Mouse (Mus musculus) C2C12 (cell line): Measurements from ENCODE around the gene Zfyve28. TPM values are rescaled to one million over a fixed set of nuclear protein-coding genes. Genes with fewer than 3 reads are reported as not detected.

Source experiments
- H3K27me3 ChIP-seq: one replicate; pipeline ENCODE4 v1.6.1; 2011; ENCODE audit not compliant: control insufficient read depth, insufficient read depth, insufficient read length
- H3K36me3 ChIP-seq: one replicate; pipeline ENCODE4 v1.6.1; 2011; ENCODE audit not compliant: control insufficient read depth, insufficient read depth
- H3K4me3 ChIP-seq: one replicate; pipeline ENCODE4 v1.5.1; 2011; ENCODE audit warnings: mild to moderate bottlenecking, control low read depth; ENCODE audit not compliant: poor library complexity, insufficient read depth, severe bottlenecking
- H3K79me2 ChIP-seq: one replicate; pipeline ENCODE4 v1.6.1; 2011; ENCODE audit not compliant: control insufficient read depth, insufficient read depth
- H3K79me3 ChIP-seq: one replicate; pipeline ENCODE4 v1.6.1; 2011; ENCODE audit warnings: low read depth, control low read depth
- H3ac ChIP-seq: one replicate; pipeline ENCODE3; 2011; ENCODE audit warnings: low read depth; ENCODE audit not compliant: control insufficient read depth, insufficient read length
- CTCF ChIP-seq: IDR thresholded peaks from one replicate; pipeline ENCODE4 v1.5.1; 2011; ENCODE audit not compliant: control insufficient read depth, insufficient read depth, insufficient read length
- MYOD1 ChIP-seq: IDR thresholded peaks from one replicate; pipeline ENCODE4 v1.6.1; 2011; ENCODE audit warnings: low read depth; ENCODE audit not compliant: control insufficient read depth, insufficient read length
- MYOG ChIP-seq: IDR thresholded peaks from one replicate; pipeline ENCODE4 v1.6.1; 2011; ENCODE audit not compliant: control insufficient read depth, insufficient read length; ENCODE audit errors: extremely low read depth
- USF1 ChIP-seq: IDR thresholded peaks from one replicate; pipeline ENCODE4 v1.6.1; 2011; ENCODE audit warnings: low read depth, mild to moderate bottlenecking, control low read depth, moderate library complexity
- polyA plus RNA-seq: library from polyadenylated mRNA; unstranded; fragments of >200 nt; fragmentation: generic; extraction: Trizol; gene quantifications from one replicate; pipeline ENCODE4 v1.2.1, GENCODE M21; 2012; ENCODE audit warnings: missing spikeins

The Zfyve28 gene
- polyA plus RNA-seq, 1 experiment = 0.09 TPM

GRCm38 (mm10) chr5:34147554-34147953 is 140.7 kb downstream of the Zfyve28 start:
- no peak overlapping the region for H3K4me3 ChIP-seq
- H3ac ChIP-seq = no peak overlapping the region
- no peak for TF ChIP-seq MYOD1
- no peak for TF ChIP-seq MYOG
- no peak for TF ChIP-seq CTCF
- TF ChIP-seq USF1 = no peak
- H3K79me2 ChIP-seq = no peaks in the 10 kb centered on the region
- H3K27me3 ChIP-seq = no peaks in the 10 kb centered on the region
- no peaks in the 10 kb centered on the region for H3K36me3 ChIP-seq
- no peaks in the 10 kb centered on the region for H3K79me3 ChIP-seq

Other genes with a start within 250 kb of the Zfyve28 start
- 0.11 TPM for gene Poln, start 119.0 kb downstream of the Zfyve28 start, polyA plus RNA-seq
- 7.3 TPM for gene Haus3, start 118.9 kb downstream of the Zfyve28 start, polyA plus RNA-seq
- 15.3 TPM for gene Mxd4, start 100.7 kb downstream of the Zfyve28 start, polyA plus RNA-seq
- gene Cfap99, start 151 bp upstream of the Zfyve28 start, polyA plus RNA-seq = not detected
- 67.1 TPM for gene Rnf4, start 47.8 kb upstream of the Zfyve28 start, polyA plus RNA-seq
- 11.4 TPM for gene Fam193a, start 81.5 kb upstream of the Zfyve28 start, polyA plus RNA-seq
- gene Tnip2, start 225.5 kb upstream of the Zfyve28 start, polyA plus RNA-seq = 9.3 TPM
- 10.2 TPM for gene Sh3bp2, start 237.4 kb upstream of the Zfyve28 start, polyA plus RNA-seq